Mouse (Mus musculus): Measurements from ENCODE around the gene Rxra. TPM values are rescaled to one million over a fixed set of nuclear protein-coding genes. Genes with fewer than 3 reads are reported as not detected.

Rxra gene
- total RNA-seq, 2 experiments from 2014 or later, result 25.1 to 27.9 TPM

DNA sequence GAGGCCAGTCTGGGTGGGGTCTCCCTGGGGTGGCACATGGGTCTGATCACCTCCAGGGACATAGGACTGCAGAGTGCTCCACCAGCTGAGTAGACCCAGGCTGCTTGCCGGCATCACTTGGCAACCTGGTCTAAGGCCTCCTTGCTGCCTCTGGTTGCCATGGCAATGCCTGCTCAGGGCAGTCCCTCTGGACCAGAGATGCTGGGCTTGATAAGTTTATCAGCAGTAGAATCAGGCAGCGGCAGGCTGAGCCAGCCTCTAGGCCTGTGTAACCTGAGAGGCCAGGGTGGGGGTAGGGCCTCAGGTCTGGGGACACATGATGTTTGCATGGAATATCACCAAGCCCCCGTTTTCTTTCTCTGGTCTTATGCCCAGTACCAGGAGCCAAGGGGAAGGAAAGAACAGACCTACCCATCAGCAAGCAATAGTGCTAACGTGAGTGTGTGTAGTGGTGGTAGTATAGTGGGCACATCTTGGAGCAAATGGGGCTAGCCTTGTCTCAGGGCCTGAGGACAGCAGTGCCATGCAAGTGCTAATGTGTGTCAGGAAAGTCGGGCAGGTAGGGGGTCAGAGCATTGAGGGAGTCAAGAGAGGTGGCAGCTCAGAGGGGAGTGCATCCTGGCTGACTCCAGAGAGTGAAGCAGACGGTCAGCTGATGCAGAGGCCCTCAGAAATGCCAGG lies 88.2 kb downstream of the Rxra start:
- DNase-seq, result no peak

DNA sequence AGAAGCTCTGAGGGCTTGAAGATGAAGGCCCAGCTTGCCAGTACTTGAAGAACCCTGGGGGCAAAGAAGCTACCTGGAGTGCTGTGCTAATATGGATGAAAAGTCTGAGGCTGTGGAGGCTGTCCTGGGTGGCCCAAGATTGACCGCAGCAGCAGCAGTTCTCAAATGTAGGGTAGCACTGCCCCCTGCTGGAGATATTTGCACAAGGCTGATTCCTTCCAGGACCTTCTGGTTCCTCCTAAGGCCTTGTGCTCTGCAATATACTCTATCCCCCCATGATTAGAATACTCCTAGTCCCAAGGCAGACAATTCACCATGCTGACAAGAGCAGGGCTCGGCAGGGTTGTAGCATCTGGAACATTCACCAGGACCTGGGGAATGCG lies 88.7 kb downstream of the Rxra start:
- peak; percentile 83 to 85 for DNase-seq

DNA sequence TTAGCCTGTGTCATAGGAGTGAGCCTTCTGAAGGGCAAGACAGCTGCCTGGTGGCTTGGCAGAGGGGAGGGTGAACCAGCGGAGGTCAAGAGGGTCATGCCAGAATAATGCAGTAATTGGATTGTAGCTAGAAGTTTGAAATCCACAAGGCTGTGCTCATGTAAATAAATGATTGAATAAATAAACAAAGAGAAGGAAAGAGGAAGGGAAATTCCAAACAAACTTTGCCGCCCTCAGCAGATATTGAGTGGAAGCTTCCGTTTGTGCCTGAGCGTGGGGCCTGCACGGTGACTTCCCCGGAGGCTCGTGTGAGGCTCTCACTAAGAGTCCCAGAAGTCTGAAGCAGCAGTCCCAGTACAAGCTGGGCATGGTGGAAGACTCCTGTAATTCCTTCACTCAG lies 91.5 kb downstream of the Rxra start:
- no peak for DNase-seq

DNA sequence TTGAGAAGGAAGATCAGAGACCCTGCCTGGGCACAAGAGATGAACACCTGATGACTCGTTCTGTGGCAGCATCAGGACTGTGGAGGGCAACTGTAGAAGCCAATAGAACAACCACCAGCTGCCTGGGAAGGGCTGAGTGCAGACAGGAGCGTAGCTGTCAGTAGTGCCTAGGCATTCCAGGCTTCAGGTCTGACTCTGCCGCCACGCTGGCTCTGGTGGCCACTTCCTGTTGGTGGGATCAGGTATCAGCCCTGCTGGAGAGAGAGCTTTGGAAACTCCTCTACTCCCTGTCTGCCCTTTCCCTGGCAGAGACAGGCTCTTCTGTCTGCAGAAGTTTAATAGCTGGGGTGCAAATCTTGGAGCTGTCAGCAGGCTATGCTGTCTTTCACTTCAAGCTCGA lies 93.5 kb downstream of the Rxra start:
- DNase-seq, result no peak

DNA sequence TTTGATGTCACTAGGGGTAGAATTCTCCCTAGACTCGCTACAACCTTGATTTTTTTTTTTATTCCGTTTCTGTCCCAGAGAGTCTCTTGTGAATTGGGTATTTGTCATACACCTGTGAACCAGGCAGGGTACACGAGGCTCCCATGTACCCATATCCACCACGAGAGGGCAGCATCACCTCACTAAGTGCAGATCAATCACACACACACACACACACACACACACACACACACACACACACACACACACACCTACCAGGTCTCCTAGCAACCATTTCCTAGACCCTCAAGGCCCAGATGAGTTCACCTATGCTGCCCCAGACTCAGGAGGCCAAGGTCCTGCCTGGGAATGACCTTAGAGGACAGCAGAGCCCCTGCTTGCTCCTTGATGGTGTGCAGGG lies 94.0 kb downstream of the Rxra start:
- peak in 1 of 2 experiments; percentile 45 for DNase-seq

DNA sequence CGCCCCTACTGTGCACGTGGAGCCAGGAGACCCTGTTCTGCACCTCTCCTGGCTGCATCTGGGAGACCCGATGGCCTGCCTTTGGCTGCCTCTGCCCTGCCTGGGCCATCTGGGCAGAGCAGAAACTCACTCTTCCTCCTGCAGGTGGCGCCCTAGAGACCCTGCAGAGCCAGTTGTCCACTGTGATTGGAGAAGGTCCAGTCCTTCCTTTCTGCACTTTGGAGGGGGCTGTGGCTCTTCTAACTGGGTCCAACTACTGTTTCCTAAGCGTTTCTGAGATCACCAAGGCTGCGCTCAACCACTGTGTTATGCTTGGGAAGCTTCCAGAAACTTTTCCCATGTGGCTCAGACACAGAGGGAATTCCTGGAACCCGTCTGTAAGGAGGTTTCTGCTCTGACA lies 95.7 kb downstream of the Rxra start:
- peak; percentile 64 to 67 for DNase-seq

DNA sequence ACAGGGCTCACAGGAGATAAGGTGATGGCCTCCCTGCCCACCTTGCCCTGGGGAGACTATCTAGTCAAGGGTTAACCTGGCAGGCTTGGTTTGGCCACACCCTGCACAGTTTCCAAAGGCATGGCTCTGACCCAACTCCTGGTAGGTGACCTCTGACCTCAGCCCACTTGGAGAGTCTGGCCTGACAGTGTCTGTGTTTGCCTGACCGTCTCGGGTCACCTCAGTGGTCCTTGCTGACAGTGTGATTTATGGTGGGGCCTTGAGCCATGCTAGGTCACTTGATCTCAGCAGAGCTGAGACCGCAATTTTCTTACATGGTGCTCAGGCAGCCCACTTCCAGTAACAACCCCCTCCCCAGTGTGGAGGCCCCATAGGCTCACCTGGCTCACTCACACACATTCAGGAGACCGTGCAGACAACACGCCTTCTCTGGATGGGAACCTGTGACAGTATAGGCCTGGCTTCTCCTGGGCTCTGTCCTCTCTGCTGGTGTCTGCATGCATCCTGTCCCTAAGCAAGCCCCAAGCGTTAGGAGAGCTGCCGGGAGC lies 96.7 kb downstream of the Rxra start:
- DNase-seq, result no peak

DNA sequence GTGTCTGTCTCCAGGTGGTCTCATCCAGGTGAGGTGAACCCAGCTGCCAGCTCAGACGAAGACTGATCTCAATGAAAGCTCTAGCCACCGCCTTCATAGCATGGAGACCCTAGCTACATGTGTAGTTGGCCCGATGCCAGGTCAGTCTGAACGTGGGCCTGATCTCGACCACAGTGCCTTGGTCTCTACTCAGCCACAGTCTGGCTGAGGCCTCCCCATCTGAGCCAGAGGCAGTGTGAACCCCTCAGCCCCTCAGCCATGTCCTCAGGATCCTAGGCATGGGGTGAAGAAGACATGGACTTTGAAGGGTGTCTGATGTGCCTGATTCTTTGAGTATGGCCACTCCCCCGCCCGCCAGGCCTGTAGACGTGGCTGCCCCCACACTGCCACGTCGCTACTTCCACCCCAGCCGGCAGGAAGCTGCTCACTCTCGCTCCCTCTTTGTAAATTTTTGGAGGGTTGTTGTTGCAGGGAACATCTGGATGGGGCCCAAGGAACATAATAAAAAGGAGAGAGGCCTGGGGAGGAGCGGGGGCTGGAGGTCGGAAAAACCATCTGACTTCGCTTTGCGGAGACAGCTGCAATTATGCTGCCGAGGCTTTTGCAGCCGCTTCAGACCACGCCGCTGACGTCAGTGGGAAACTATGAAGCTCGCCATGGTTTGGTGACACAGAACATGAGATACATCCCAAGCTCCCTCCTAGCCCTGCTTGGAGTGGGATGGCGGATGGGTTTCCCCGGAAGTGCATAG lies 97.9 kb downstream of the Rxra start:
- no peak for DNase-seq

DNA sequence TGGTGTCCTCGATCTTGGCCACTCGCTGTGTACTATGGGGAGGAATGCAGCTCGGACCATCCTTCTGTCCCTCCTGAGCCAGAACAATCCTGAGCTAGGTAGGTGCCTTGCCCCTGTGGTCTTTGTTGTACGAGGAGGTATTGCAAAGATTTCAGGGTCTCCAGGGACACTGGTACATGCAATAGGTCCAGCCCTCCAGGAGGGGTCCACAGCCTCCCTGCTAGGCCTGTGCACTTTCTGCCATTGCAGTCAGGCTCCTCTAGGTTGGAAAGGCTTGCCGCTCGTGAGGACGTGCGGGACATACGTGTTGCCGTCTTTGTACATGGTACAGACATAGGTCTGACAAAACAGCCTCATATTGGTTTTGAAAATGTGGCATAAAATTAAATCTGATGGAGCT lies 98.8 kb downstream of the Rxra start:
- DNase-seq, result no peak

DNA sequence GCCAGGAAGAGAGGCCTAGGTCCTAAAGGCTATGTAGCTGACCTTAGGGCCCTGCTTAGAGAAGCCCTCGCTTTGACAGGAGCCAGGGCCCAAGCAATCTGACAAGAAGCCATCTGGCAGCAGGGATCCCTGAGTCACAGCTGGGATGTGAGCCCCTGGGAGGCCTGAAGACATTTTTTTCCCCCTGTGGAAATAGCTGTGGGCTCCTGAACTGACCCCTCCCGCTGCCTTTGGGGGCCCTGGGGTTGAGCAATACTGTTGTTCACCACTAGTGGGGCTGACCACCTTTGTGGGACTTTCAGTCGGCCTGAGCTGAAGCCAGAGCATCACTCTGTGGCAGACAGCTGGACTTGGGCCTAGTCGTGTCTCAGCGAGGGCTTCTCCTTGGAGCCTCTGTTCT lies 99.4 kb downstream of the Rxra start:
- no peak for DNase-seq

DNA sequence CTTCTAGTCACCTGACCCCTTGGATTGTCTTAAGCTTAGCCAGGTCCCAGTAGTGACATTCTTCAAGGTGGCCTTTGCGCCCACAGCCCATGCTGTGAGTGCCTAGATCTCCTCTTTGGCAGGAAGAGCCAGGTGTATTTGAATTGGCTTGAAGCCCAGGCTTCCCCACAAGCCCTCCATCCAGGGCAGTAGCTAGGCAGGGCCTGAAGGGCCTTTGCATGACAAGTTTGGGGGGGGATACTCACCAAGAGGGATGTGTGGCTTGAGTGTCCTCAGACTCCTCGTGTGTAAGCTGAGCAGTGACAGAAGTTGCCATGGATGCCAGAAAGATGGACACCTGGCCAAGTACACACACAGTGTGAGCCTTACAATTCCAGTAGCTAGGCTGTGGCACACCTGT lies 101.5 kb downstream of the Rxra start:
- no peak for DNase-seq

DNA sequence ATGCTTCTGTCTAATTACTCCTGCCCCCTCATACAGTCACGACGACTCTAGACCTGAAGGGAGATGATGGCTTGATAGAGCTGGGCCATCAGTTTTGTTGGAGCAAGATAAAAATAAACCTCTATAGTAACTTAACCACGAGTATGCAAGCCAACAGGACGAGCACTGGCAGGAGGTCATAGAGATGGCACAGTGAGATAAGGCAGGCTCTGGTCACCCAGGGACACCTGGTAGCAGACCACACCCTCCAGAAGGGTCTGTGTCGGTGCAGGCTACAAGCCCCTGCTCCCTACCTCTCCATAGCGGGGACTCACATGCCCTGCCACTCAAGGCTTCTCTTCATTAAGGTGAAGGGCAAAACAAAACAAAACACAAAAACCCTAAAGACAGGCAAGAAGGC lies 102.0 kb downstream of the Rxra start:
- no peak for DNase-seq

DNA sequence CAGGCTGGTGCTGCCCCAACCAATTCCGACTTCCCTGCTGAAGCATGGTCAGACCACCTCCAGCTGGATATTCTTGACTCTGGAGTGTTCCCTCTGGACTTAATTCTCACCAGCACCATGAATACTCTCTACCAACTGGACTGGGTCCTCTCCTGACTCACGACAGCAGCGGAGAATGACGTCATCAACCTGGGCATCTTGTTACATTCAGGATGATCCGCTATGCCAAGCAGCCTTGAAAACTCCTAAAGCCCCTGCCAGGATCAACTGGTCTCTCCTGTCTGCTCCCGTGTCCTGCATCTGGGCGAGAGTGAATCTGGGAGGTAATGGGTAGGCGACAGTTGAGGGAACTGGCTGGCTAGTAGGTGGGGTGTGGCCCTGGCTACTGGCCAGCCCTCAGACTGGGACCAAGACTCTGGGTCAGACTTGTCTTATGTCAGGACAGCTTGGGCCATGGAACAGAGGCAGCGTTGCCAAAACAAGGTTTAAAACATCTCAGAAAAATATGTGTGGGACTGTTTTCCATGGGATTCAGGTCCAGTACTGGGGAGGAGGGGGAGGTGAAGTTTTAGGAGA lies 103.1 kb downstream of the Rxra start:
- no peak for DNase-seq

DNA sequence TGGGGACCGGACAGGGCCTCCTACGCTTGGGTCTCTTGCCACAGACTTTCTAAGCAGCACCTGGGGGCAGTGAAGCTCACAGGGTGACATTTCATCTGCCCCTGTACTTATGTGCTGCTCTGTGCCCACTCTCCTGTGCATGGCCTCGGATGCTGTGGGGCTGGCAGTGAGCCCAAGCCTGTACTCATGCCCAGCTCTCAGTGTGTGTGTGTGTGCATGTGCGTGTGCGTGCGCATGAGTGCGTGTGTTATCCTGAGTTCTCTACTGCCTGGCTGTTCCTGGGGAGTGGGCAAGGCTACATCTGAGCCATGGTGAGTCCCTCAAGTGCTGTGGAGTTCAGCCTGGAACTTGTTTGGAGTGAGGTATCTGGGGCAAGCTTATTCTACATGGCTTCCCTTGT lies 103.9 kb downstream of the Rxra start:
- no peak for DNase-seq

DNA sequence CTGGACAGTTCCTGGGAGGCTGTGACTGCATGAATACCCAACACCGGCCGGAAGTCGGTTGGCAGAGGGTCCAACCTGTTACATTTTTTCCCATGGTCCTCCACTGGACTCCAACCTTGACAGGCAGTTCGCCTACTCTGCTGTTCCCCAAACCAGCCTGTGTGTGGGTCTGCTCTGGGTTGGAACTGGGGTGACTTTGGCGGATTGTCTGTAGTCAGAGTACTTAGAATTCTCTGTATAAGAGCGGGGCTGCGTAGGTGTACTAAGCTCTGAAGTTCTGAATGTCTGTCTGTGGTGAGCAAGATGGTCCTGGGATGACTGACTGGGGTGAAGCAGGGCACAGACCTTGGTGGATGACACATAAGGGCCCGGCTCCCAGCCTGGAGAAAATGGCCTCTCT lies 109.1 kb downstream of the Rxra start:
- DNase-seq, result no peak

DNA sequence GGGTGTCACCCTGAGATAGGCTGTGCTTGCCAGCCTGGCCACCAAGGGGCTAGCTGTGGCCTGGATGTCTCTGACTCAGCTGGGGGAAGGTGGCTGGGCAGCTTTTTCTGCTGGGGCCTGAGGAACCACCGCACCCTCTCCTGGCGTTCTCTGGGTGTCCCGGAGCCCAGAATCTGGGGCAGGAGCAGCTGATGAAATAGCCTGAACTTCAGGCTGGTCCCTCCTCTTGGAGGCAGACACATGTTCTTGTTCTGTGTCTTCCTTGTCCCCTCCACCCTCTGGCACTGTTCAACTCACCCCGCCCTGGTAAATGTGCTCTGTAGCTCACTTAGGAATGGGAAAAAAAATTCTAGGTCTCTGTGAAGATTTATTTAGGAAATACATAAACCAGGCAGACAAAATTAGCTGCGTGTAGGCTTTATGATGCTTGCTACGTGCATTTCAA lies 109.8 kb downstream of the Rxra start:
- DNase-seq, result no peak

DNA sequence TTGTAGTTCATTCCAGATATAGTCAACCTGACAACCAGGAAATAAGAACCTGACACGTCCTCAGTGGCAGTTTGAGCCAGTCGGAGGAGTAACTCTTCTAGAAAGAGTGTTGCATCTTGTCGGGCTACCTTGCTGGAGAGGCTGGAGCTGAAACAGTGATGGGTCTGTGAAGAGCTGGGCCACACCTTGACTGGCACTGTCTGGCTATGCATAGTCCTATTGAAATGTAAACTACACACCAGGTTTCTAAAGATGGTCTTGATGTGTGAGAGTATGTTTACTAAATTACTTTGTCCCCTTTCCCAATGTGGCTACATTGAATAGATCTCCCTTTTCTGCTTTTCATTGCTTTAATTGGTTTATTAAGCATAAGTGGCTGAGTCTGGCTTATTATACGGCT lies 115.3 kb downstream of the Rxra start:
- DNase-seq, result no peak

DNA sequence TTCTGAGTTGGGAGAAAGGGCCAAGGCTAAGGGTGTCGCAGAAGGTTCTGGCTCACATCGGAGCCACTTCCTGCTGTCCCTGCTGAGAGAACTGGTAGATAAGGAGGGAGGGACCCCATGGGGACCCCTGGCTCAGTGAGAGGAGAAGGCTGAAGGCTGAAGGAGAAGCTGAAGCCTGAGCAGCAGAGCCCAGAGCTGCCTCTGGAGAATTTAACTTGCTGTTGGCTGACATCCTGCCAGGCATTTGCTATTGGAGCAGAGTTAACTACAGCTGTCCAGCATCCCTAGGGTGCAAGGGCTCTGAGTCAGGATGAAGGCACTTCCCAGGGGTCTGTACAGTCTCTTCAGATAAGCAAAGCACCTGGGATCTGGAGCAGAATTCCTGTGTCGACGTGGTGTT lies 122.8 kb downstream of the Rxra start:
- no peak for DNase-seq

DNA sequence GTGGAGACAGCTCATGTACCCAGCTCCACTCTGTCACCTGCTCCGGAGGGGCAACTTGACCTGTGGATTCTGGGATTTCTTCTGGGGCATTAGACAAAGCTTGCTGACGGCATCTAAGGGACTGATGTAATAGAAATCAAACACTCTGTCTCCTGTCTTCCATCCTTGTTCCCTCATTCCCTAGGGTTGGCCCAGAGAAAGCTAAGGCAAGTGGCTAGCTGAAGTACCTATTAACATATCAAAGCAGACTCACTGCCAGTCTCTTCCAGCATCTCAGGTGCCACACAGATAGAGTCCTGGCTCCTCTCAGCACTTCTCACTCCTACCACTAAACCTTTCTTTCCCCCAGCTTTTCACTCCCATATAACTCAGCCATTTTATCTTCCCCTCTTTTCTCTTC lies 124.8 kb downstream of the Rxra start:
- DNase-seq, result no peak

DNA sequence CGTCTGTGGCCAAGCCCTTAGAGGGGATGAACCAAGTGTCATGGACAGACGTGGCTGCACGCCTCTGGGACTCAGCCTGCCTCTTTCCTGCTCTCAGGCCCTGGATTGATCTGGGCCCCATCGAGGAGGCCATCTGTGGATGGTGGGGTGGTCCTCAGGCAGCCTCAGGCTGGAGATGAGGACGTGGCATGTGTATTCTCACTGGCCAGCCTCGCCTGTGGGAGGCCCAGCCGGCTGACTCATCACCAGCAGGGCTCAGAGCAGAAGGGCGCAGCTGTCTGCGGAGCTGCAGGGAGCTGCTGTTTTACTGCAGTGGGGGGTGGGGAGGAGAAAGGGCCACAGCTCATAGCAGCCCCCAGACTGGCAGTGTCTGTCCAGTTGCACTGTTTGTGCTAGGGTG lies 126.3 kb downstream of the Rxra start:
- peak in 1 of 2 experiments; percentile 20 for DNase-seq

DNA sequence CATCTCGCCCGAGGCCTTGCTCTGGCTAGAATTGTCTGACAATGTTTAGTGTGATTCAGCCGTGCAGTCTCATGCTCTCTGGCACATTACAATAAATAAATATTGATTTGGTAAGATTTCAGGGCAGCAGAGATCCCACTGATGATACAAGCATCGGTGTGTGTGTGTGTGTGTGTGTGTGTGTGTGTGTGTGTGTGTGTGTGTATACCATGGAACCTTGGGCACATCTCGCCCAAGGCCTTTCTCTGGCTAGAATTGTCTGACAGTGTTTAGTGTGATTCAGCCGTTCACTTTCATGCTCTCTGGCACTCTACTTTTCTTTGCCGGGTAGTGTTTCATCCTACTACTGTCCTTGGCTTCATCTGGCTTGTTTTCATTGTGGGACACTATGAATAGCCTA lies 130.5 kb downstream of the Rxra start:
- DNase-seq, result no peak

DNA sequence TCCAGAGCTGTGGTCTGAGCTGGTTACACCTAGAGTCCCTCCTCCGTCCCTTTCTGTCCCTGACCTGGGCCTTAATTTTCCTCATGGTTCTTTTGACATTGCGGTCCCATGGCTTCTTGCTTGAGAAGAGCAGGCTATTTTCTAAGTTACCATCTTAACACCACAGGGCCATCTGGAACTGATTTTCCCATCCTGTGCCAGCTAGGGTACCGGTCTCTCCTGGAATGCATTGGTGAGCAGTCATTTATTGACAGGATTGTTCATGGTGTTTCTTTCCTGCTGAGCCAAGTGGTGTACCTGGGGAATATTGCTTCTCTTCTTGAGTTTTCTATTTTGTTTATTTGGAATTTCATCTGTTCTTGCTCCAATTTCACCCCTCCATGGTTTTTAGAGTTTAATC lies 131.4 kb downstream of the Rxra start:
- DNase-seq, result no peak

DNA sequence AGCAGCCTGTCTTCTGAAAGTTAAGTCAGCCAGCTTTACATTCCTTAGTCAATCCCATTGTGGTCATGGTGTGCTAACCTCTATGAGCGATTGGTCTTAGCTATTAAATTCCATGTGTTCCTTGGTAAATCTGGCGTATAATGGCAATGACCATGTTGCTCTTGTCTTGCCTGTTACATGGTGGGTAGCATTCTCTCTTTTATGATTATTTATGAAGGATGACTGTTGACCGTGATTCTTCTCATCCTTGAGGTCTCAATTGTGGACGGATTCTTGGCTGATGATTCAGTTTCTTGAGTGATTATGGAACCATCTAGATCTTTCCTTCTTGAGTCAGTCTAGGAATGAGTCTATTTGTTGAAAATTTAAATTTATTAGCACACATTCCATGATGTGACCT lies 133.7 kb downstream of the Rxra start:
- no peak for DNase-seq

Data from layer of hippocampus, postnatal 36 days (tissue).